Mouse (Mus musculus) heart, adult 8-10 months (tissue): ENCODE measurements at regions not wholly inside any gene's neighbourhood (a gene's known extent, or its start where the extent isn't known, plus 50 kb on each side); places are given as distances from the start of the nearest gene placed in this dataset.

ENCODE experiments used
- DNase-seq: peaks from one replicate; pipeline ENCODE4 v3.0.0; 2022; ENCODE audit warnings: low spot score

DNA sequence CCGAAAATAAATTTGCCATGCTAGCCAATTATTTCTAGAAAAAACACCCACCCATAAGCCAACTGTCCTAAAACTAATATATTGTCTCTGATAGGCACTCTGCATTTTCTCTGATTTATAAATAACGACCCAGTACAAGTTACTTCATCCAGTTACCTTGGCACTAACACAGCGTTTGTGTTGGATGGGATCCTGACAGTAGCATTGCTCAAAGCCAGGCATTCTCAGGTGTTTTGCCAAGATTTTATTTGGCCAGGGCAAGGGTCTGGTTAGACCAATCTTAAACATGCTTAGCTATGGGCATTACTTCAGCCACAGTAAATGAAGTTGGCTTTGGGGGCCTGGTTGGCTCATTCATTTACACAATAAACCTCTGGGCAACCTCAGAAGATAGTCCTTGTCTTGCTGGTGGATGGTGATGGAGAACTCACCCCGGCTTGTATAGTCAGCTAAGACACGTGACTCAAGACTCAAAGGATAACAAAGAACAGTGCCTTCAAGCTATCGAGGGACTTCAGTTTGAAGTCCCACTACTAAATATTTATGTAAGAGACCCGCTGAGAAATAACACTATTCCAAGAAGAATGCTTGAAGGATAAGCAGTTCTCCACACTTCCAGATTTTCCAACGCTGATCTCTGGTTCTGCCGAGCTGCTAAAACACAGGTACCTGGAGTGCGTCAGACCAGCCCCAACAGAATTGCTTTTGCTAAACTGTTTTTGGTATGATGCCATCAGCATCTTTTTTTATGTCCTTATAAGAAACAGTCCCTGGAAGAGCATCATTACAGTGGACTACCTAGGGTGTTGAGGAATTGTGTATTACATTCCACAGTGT, 125.0 kb upstream of the Pkdcc start:
- DNase-seq, result no peak

DNA sequence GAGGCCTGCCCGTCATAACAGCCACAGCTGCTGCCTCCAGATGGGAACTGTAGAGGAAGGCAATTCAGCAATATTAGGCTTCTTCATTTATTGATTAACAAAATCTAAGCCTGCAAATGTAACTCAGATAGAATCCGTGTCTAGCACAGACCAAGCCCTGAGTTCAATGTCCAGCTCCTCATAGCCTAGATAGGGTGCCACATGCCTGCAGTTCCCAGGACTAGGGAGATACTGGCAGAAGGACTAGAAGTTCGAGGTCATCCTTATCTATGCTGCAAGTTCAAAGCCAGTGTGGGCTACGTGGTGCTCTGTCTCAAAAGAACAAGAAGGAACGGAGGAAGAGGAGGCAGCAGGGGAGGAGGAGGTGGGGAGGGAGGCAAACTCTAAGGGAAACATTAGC, 121.2 kb upstream of the Pkdcc start:
- no peak for DNase-seq

DNA sequence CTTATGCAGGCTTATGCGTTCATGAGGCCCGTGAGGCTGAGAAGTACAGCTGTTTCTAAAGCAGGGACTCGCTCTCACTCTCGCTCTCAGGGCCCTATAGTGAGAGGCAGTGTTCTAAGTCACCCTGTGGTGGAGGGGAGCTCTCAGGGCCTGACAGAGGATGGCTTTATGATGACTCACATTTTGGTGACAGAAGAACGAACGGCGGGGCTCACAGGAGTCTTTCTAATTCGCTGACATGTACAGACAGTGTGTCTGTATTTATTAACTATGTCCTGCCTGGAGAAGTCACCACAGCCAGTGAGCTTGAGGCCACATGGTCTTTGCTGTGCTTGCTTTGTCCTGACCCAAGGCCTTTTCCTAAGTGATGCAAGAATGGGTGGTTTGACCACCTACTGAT, 118.6 kb upstream of the Pkdcc start:
- no peak for DNase-seq

DNA sequence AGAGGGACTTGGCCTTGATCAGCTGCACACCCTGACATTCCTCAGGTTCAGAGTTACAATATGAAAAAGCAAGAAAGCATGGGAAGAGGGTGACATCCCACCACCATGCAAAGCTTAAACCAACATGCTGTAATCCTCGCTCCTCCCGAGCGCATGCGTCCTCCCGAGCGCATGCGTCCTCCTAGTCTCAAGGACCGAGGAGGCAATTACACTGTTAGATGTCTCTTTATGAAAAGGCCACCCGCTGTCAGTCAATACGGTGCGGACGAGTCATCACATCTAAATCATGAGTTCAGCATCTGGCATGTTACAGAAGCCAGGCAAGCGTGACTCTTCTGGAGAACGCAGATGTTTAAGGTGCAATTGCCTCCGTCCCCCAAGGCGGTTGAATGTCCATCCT, 117.1 kb upstream of the Pkdcc start:
- no peak for DNase-seq

DNA sequence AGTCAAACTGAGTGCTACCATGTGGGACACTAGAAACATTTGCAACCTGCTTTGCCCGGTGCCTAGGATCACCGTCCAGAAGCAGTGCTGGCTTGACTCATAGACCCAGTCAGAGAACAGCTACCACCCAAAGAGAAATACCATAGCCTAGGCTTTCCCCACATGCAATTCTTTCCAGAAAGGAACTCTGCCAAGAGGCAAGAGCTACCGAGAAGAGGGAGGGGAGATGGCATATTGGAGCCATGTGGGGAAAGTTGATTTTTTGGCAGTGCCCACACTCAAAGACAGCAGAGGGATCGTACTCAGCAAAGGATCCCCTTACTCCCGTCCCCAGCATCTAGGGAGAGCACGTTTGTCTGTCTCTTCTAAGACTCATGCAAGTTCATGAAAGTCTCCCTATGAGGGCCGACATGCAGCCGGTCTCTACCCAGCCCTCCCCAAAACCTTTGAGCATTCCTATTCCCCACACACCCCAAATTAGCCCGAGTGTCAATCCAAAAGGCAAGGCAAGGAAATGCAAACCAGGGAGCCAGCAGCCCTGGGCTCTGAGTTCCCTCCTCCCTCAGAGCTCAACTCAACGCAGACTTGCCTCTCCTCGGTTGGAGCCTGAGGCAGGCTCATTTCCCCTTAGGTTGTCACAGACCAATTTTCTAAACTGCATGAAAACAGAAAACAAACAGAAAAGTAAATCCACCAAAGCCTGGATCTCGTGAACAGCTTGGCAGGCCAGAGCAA, 116.2 kb upstream of the Pkdcc start:
- no peak for DNase-seq

DNA sequence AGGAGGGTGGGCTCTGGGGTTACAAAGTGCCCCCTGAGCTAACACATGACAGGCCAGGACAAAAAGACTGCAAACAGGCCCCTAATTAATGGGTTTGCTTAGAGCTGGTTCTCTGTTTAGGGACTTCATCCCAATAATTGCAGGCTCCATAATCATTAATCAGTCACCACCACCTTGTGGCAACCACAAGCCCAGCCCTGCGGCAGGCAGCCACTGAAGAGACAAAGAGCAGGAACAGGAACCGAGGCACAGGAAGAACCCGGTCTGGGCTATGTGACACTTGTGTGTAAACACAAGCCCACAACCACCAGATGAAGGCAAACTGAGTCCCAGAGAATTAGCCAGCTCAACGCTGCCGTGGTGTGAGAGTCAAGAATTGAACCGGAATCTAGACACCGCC, 114.1 kb upstream of the Pkdcc start:
- no peak for DNase-seq

GRCm38 (mm10) chr17:83101756-83102155, 113.3 kb upstream of the Pkdcc start:
- DNase-seq, result no peak

DNA sequence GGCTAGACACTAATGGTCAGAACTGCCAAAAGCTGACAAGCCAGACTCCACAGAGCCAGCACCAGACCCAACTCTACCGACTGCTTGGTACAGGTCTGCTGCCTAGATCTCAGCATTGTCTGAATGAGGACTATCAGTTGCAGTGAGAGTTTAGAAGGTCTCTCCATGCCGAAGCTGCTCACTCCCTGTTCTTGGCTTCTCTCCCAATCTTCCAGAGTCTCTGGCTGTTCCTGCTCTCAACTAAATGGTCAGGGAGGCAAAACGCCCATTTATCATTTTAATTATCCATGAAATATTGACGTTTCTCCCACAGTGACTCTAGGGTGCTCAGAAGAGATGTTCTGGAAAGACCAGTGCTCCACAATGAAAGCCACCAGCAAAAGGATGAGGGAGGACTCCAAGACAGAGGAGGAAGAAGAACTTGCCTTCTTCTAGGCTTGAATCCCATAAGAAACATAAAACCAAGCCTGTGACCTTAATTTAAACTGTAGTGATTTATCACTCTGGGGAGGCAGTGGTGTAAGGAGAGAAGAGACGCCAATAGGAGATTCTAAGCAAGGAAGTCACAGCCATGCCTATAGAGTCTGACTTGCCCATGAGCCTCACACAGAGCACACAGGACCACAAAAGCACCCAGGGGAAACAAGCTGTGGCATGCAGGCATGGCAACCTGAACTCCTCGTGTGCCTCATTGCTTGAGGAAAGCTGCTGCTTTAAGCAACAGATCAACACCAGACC, 112.2 kb upstream of the Pkdcc start:
- no peak for DNase-seq

DNA sequence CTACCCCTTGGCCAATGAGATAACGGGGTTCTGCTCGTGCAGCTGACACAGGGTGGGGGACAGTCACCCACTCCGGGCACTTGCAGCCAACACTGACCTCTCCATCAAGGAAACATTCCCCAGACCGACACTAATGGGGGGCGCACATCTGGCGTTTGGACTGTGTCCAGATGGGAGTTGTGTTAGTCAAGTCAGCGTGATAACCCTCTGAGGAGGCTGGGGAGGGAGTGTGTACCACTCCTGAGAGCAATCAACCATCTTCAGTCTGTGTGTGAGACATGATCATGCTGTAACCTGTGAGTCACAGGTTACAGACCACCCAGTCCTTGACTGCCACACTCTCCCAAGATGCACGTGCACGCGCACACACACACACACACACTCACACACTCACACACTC, 106.9 kb upstream of the Pkdcc start:
- no peak for DNase-seq

- DNase-seq, result peak; percentile 68
Observed at GRCm38 (mm10) chr17:83109792-83110440, 105.2 kb upstream of the Pkdcc start.

DNA sequence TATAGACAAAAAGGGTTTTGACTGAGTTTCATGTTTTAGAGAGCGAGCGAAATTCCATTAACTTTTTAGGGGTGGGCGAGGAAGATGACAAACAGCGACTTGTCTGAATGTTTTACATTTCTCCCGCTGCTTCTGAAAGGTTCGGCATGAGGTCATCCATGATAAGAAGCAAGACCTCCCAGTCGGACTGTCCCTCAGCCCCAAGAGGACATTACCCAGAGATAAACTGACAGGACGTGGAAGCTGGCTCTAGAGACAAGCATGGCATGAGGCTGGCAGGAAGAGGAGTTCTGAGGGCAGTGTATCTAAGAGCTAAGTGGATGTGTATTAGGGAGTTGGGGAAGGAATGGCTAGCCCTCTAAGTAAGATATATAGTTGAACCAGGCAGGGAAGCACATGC, 104.5 kb upstream of the Pkdcc start:
- peak; percentile 35 for DNase-seq

DNA sequence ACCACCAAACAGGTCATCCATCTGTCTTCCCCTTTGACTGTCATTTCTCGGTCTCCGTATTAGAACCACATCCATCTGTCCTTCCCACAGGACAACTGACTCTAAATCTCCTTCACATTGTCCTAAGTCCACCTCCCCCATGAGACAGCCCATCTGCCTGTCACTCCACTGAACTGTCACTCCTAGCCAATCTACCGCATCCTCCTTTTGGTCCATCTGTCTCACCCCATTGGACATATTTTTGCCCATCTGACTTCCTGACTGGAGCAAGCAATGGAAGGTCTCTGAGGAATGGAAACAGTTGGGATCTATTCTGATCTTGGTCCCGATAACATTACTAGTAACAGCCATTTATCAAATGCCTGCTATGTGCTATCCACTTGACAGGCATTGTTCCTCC, 99.9 kb upstream of the Pkdcc start:
- DNase-seq, result no peak

GRCm38 (mm10) chr17:83115832-83116480, 99.1 kb upstream of the Pkdcc start:
- no peak for DNase-seq

- DNase-seq, result no peak
Observed at GRCm38 (mm10) chr17:83120665-83121232, 94.3 kb upstream of the Pkdcc start.

DNA sequence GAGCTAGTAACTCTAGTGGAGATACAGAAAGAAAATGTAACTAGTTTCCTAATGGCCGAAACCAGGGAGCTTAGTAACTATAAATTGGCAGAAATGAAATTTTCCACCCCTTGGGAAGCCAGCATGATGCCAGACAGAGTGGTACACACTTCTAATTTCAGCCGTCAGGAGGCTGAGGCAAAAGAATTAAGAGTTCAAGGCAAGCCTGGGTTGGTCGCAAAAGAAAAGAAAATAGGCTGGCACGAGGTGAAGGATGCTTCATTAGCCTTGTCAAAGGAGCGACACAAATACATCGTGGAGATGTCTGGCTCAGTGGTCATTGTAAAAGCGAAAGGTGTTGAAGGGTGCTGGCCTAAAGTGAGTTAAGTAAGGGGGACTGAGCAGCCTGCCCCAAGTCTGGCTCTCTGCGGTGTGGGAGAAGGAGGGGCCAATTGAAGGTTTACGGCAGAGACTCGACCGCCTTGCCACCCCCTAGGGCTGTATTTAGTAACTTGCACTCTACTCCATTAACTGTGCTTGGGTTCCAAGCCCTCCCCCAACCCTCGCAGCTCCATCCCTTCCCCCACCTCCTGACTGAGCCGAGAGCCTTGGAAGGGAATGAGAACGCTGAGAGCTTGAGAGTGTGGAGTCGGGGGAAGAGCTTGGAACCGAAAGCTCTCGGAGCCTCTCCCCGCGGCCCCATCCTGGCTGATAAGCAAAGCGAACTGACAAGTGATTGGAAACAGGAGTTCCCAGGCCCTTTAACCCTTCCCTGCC, 92.4 kb upstream of the Pkdcc start:
- DNase-seq, result peak; percentile 56

- no peak for DNase-seq
Observed at GRCm38 (mm10) chr17:83125057-83125456, 90.0 kb upstream of the Pkdcc start.

DNA sequence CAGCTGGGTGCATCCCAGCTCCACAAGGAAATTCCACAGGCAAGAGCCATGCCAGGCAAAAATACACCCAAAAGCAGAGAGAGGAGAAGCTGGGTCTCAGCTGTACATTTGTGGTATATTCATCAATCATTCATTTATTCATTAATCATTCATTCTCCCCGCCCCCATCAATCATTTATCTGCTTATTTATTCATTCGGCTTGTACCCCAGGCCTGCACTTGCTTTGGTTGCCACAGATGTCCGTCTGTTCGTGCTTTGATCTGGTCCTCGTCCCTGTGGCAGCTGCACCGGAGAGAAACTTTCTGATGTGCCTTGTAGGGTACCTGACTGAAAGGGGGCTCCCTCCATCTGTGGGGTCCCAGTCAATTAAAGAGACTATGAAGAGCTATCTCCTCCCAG, 87.2 kb upstream of the Pkdcc start:
- no peak for DNase-seq

DNA sequence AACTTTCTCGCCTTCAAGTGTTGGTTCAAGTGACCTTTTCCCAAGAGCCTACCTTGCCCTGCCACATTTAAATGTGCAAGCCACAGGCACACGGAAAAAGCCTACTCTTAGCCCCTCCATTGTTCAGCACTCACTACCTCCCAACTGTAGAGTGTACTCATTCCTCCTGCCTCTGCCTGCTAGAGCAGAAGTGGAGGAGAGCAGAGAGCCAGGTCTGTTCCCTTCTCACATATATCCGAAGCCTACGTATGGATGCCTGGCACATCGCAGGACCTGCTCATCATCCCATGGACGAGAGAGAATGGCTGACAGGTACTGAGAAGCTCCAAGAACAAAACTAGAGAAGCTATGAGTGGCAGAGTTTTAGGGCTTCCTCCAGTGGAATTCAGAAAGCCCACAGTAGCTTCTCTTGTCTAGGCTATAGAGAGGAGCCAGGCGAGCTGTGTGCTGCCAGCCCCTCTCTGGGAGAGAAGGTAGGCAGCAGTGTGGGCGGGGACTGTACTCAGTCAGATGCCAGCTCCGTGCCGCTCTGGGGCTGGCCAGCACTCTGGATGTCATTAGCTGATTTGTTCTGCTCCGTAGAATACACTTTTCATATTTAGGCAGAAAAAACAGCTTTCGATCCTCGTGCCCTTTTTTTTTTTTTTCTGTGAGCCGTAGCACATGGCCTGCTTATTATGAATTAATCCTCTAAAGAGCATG, 86.1 kb upstream of the Pkdcc start:
- DNase-seq, result no peak

DNA sequence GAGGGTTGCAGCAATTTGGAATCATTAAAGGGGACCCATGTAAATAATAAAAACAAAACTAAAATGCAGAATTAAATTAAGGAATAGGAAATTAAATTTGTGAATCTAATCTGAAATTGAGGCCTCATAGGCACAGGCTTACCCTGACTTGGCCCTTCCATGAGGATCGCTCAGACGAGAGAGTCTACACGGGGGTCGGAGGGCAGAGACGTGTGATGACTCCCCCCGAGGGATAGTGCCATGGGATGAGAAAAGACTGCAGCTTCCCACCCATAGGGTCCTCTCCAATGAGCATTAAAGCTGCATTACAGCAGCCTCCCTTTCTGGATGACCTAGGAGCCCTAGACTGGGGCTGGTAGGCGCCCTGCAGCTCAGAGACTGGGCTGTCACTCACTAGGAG, 85.4 kb upstream of the Pkdcc start:
- no peak for DNase-seq

GRCm38 (mm10) chr17:83133201-83133600, 81.9 kb upstream of the Pkdcc start:
- DNase-seq, result no peak
